Mouse (Mus musculus) ES-E14 (cell line): ENCODE measurements around the gene Cc2d2a.

ENCODE experiments used
- CHD2 ChIP-seq: IDR thresholded peaks from 2 replicates; pipeline ENCODE4 v1.6.1; 2014; ENCODE audit warnings: mild to moderate bottlenecking, low read depth, low read length, inconsistent platforms
- HCFC1 ChIP-seq: IDR thresholded peaks from 2 replicates; pipeline ENCODE4 v1.6.1; 2012; ENCODE audit warnings: low read length, inconsistent platforms, borderline replicate concordance; ENCODE audit not compliant: insufficient read depth
- MAFK ChIP-seq: IDR thresholded peaks from 2 replicates; pipeline ENCODE4 v1.6.1; 2014; ENCODE audit warnings: mild to moderate bottlenecking, low read depth, low read length, inconsistent platforms; ENCODE audit not compliant: insufficient read depth
- ZC3H11A ChIP-seq: IDR thresholded peaks from 2 replicates; pipeline ENCODE4 v1.6.1; 2012; ENCODE audit warnings: low read depth, mild to moderate bottlenecking, inconsistent platforms, low read length, borderline replicate concordance
- ZNF384 ChIP-seq: IDR thresholded peaks from 2 replicates; pipeline ENCODE4 v1.6.1; 2012; ENCODE audit warnings: low read depth, low read length, inconsistent platforms

DNA sequence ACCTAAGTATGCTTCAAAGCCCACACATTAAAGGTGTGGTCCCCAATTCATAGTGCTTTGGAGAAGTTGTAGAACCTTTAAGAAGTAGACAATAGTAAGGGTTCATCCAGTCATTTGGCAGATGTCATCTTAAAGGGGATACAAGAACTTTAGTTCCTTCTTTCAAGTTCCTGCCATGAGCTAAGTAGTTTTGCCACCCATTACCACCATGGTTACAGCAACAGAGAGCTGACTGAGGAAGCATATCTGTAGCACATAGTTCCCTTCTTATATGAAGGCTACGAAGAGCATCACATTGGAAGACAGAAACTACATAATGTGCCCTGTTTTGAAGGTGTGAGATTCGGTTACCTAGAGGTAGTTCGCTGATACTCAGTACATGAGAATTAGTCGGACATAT lies 124.5 kb downstream of the Cc2d2a start:
- TF ChIP-seq ZC3H11A (no peak), MAFK (no peak), HCFC1 (no peak), CHD2 (no peak), ZNF384 (no peak)
